Mouse (Mus musculus): Measurements from ENCODE around the gene Ces1c.
A peak's percentile ranks its signal among the peaks of the same experiment; 100 is the strongest.

Gene Ces1c

GRCm38 (mm10) chr8:93131233-93131980, at the start of gene Ces1c:
Gene Ces1c, minus strand, starts transcription at chr8:93131283.
- no peak for DNase-seq

GRCm38 (mm10) chr8:93180581-93181129, 49.6 kb upstream of the Ces1c start:
- no peak for DNase-seq

GRCm38 (mm10) chr8:93176593-93176992, 45.5 kb upstream of the Ces1c start:
- no peak for DNase-seq

- DNase-seq: no peak
These were observed 43.5 kb upstream of the Ces1c start for GRCm38 (mm10) chr8:93174554-93174953.

- DNase-seq: no peak
These were observed 40.9 kb upstream of the Ces1c start for GRCm38 (mm10) chr8:93171846-93172590.

- no peak for DNase-seq
These were observed 32.3 kb upstream of the Ces1c start for GRCm38 (mm10) chr8:93163363-93163762.

GRCm38 (mm10) chr8:93151401-93151800, 20.3 kb upstream of the Ces1c start:
- DNase-seq: peak; percentile 33 to 41

- DNase-seq: no peak
These were observed 16.2 kb upstream of the Ces1c start for GRCm38 (mm10) chr8:93147331-93147730.

- peak; percentile 70 to 77 for DNase-seq
These were observed 9.6 kb upstream of the Ces1c start for GRCm38 (mm10) chr8:93140696-93141095.

- peak in 1 of 2 experiments; percentile 11 for DNase-seq
These were observed 1.1 kb upstream of the Ces1c start for GRCm38 (mm10) chr8:93132196-93132595.

GRCm38 (mm10) chr8:93126476-93126875, 4.6 kb downstream of the Ces1c start:
- peak in 1 of 2 experiments; percentile 2 for DNase-seq

- no peak for DNase-seq
These were observed 9.1 kb downstream of the Ces1c start for GRCm38 (mm10) chr8:93122005-93122404.

GRCm38 (mm10) chr8:93095376-93095775, 35.7 kb downstream of the Ces1c start:
- DNase-seq: peak; percentile 65

GRCm38 (mm10) chr8:93091324-93091723, 39.8 kb downstream of the Ces1c start:
- DNase-seq: no peak

GRCm38 (mm10) chr8:93088686-93089122, 42.4 kb downstream of the Ces1c start:
- no peak for DNase-seq

GRCm38 (mm10) chr8:93088193-93088592, 42.9 kb downstream of the Ces1c start:
- DNase-seq: no peak

GRCm38 (mm10) chr8:93079887-93080286, 51.2 kb downstream of the Ces1c start, which contains the start of gene Ces1b:
Gene Ces1b, minus strand, starts transcription at chr8:93080017.
- no peak for DNase-seq

- DNase-seq: peak; percentile 10 to 14
These were observed 55.8 kb downstream of the Ces1c start for GRCm38 (mm10) chr8:93075251-93075650.

GRCm38 (mm10) chr8:93063416-93064117, 67.5 kb downstream of the Ces1c start:
- DNase-seq: no peak

GRCm38 (mm10) chr8:93059185-93059584, 71.9 kb downstream of the Ces1c start:
- peak; percentile 84 to 87 for DNase-seq

GRCm38 (mm10) chr8:93055238-93055637, 75.8 kb downstream of the Ces1c start:
- DNase-seq: no peak

Data from cerebellum, postnatal 10 days (tissue).